Mouse (Mus musculus) megakaryocyte progenitor cell, adult 5-6 weeks (primary cell): ENCODE results near the gene Pex3. TPM values are rescaled to one million over a fixed set of nuclear protein-coding genes. Genes with fewer than 3 reads are reported as not detected.
"Not testable (repeated sequence)": the region's sequence is repeated elsewhere in the genome, so short reads cannot be mapped to it uniquely, and the experiment has no call there.

Source experiments
- ATAC-seq: replicated peaks from 2 replicates; pipeline ENCODE4 v1.8.0; 2016; ENCODE audit warnings: mild to moderate bottlenecking, moderate TSS enrichment, inconsistent platforms; ENCODE audit not compliant: poor library complexity
- total RNA-seq, 2 experiments: library from RNA; stranded (forward) in 1 of 2; stranded (reverse) in 1 of 2; fragments of 157-497, 149-512 nt in 1 of 2; fragments of 200-1000 nt in 1 of 2; gene quantifications; 2 replicates each; pipeline versions ENCODE4 v1.2.3 to v1.2.4; 2015 to 2017

Gene Pex3
- total RNA-seq, 2 experiments from 2014 or later = 21.6 to 41.2 TPM

DNA sequence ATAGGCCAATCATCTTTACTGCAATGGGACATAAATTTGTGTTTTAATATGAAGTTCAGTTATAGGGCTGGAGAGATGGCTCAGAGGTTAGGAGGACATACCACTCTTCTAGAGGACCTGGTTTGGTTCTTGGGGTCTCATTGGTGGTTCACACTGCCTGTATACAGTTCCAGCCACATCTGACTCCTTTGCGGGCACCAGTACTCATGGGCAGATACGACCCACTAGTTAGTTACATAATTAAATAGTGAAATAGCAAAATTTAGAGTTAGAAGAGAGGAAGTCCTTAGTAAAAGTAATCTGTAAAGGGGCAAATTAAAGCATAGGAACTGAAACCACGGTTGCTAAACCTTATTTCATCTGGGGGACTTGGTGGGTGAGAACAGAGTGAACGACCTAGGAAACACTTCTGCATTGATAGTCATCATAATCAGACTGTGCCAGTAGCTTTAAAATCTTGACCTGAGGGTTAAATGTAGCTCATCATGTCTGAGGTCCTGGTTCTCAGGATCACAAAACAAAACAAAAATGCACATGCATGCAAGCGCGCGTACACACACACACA, 13.1 kb downstream of the Pex3 start:
- peak; percentile 88 for ATAC-seq

- ATAC-seq = no peak
These were observed 16.2 kb downstream of the Pex3 start for GRCm38 (mm10) chr10:13536706-13537105.

DNA sequence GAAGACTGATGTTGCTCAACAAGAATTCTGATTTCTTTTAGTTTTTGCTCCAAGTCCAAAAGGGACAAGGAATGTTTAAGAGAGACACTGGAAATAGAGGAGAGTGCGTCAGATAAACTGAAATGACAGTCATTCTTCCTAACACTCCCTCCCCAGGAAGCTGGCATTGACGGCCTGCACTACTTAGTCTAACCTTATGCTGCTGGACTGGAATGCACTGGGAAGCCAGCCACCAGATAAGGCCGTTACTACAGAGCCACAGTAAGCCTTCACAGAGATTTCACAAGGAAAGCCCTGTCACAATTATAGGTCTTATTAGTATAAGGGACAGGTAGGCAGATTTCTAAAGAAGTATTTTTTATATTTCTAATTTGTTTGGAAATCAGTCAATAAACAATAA, 18.2 kb downstream of the Pex3 start:
- no peak for ATAC-seq

DNA sequence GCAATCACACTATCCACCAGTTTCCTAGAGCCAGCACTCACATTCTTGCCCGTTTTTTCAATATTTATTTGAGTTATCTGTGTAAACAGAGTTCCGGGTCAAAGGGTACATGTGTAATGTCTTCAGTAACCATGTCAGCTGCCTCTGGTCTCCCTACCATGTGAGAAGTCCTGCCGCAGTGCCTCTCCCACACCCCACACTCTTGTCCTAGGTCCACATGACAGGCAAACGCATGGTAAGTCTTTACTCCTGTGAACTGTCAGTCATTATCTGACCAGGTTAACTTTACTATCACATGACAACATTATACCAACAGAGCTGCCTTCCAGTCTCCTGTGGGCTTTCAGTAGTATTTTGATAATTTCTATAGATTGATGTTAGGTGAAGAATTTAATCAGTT, 24.8 kb downstream of the Pex3 start:
- ATAC-seq = no peak

GRCm38 (mm10) chr10:13521857-13522256, 31.1 kb downstream of the Pex3 start:
- ATAC-seq = peak; percentile 93

GRCm38 (mm10) chr10:13502371-13502770, 50.6 kb downstream of the Pex3 start:
- ATAC-seq = peak; percentile 79

GRCm38 (mm10) chr10:13501533-13501932, 51.4 kb downstream of the Pex3 start:
- ATAC-seq = not testable (repeated sequence)

DNA sequence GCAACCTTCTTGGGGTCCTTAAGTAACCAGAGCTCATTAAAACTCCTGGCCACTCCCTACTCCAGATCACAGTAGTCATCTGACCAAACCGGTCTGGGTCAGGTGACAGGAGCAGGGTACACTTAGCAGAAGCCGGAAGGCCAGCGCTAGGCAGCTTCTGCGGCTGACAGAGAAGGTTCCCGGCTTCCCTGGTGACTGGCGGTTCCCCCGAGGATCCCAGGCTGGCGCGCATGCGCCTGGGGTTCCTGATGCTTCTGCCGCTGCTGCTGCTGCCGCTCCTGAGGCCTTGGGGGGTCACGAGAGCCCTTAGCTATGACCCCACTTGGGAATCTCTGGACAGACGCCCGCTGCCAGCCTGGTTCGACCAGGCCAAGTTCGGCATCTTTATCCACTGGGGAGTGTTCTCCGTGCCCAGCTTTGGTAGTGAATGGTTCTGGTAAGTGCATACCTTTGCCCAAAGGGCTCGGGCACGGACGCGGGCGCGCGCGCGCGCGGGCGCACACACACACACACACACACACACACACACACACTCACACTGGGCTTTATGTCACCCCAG, 51.9 kb downstream of the Pex3 start:
- ATAC-seq = peak; percentile 68

GRCm38 (mm10) chr10:13500473-13500872, 52.5 kb downstream of the Pex3 start:
- ATAC-seq = 0 out of 2 replicates have a peak, but pooled peaks have one; percentile 17

- peak; percentile 30 for ATAC-seq
These were observed 53.6 kb downstream of the Pex3 start, which contains the start of gene Fuca2 for GRCm38 (mm10) chr10:13499331-13499730. Gene Fuca2 (plus strand): TSS chr10:13499540.

DNA sequence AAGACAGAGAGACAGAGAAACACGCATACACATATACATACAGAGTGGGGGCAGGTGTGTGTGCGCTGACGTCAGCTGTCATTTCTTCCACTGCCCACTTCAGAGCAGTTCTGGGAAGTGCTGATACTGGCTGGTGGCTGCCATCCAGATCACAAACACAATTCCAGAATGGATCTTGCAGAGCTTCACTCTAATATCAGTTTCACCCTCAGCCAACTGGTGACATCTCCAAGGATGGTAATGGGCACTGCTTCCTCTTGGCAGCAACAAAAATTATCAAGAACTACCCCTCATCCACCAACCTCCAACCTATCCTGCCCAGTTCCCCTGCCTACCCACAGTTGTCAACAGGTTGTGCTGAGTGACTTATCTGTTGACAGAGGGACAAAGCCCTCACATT, 56.6 kb downstream of the Pex3 start:
- ATAC-seq = no peak

DNA sequence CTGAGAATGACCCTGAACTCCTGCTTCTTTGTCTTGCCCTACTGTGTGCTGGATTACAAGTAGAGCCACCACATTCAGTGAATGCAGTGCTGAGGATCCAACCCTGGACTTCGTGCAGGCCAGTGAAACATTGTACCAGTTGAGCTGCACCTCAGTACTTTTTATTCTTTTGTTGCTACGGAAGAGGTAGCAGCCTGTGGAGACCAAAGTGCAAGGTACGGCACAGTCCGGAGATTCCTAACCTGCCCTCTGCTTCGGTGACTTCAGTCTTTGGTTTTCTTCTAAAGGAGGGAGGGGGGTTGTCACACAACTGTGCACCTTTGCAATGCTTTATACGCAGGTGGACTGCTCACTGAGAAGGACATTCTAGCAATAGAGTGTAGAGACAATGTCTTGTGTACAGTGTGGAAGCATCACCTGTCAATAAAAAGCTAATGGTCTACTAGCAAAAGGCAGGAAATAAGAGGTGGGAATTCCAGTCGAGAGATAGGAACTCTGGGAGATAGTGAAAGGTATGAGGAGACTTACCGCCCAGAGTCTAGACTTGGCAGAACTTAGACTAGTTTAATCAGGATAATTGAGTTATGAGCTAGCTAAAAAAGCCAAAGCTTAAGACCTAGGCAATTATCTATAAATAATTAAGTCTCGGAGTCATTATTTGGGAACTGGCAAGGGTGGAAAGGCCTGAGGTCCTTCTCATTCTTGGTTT, 58.8 kb downstream of the Pex3 start:
- no peak for ATAC-seq

GRCm38 (mm10) chr10:13489671-13490070, 63.3 kb downstream of the Pex3 start:
- ATAC-seq = no peak

DNA sequence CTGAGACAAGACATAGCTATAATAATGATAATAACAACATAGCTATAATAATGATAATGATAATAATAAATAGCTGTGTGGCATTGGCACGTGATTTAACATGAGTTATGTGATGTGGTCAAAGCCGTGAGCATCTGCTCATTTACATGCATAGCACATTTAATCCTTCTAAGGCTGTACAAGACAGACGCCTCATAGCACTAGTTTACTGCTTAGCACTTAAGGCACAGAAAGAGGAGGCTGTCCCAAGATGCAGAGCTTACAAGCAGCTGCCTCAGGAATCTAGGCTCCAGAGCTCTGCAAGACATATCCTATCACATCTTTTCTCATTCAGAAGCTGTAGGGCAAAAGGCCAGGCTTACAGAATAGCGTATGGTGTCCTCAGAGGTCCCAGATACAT, 67.0 kb downstream of the Pex3 start:
- no peak for ATAC-seq

GRCm38 (mm10) chr10:13479341-13479740, 73.6 kb downstream of the Pex3 start:
- no peak for ATAC-seq

- ATAC-seq = no peak
These were observed 77.8 kb downstream of the Pex3 start for GRCm38 (mm10) chr10:13475121-13475520.

- ATAC-seq = no peak
These were observed 78.4 kb downstream of the Pex3 start for GRCm38 (mm10) chr10:13474568-13474955.

Other genes starting within 250 kb of the Pex3 start
- 26.2 and 26.4 TPM in 2 replicates for gene Phactr2, start 78.7 kb downstream of the Pex3 start, total RNA-seq (2015)
- gene Phactr2, start 78.7 kb downstream of the Pex3 start, total RNA-seq (2017) = 21.7 and 24.4 TPM in 2 replicates
- 149 and 158 TPM in 2 replicates for gene Fuca2, start 53.6 kb downstream of the Pex3 start, total RNA-seq (2015)
- 95.1 and 101 TPM in 2 replicates for gene Fuca2, start 53.6 kb downstream of the Pex3 start, total RNA-seq (2017)
- 9.7 and 12.0 TPM in 2 replicates for gene Adat2, start 248 bp downstream of the Pex3 start, total RNA-seq (2015)
- 4.2 and 4.6 TPM in 2 replicates for gene Adat2, start 248 bp downstream of the Pex3 start, total RNA-seq (2017)